Mouse (Mus musculus): Measurements from ENCODE around the gene Fibp. TPM values are rescaled to one million over a fixed set of nuclear protein-coding genes. Genes with fewer than 3 reads are reported as not detected.

Fibp gene
- polyA plus RNA-seq, 1 experiment from 2014 or later: 149 TPM

- no peak overlapping the region for H3K4me3 ChIP-seq
- H3K27me3 ChIP-seq: no peaks in the 10 kb centered on the region
- no peak overlapping the region for H3K27ac ChIP-seq (replicated peaks)
- H3K4me2 ChIP-seq (replicated peaks): no peak overlapping the region
- H3K36me3 ChIP-seq: peaks cover 58% of the 10 kb centered on the region
- no peaks in the 10 kb centered on the region for H3K9me3 ChIP-seq
- peaks cover 18% of the 10 kb centered on the region for H3K4me1 ChIP-seq
- no peak for ATAC-seq (ENCODE audit: low FRiP score, low read depth)
- WGBS: 81% methylated on average over 12 of the region's 12 CpGs
- H3K9ac ChIP-seq (replicated peaks): no peak overlapping the region
These were observed 35.1 kb downstream of the Fibp start for GRCm38 (mm10) chr19:5495353-5496051.

GRCm38 (mm10) chr19:5496052-5496370, 35.6 kb downstream of the Fibp start:
- Histone ChIP-seq H3K4me2 (replicated peaks) (no peak overlapping the region), H3K4me1 (peaks cover 18% of the 10 kb centered on the region), H3K27ac (replicated peaks) (0 out of 2 replicates have a peak overlapping the region, but pooled peaks have one; percentile 17), H3K4me3 (no peak overlapping the region), H3K36me3 (peaks cover 58% of the 10 kb centered on the region), H3K27me3 (no peaks in the 10 kb centered on the region), H3K9ac (replicated peaks) (no peak overlapping the region), H3K9me3 (no peaks in the 10 kb centered on the region)
- WGBS: 87% methylated on average over 16 of the region's 16 CpGs
- ATAC-seq (ENCODE audit: low FRiP score, low read depth): no peak

GRCm38 (mm10) chr19:5500330-5500875, 40.0 kb downstream of the Fibp start:
- Histone ChIP-seq H3K4me2 (replicated peaks) (no peak overlapping the region), H3K27ac (replicated peaks) (no peak overlapping the region), H3K4me3 (no peak overlapping the region), H3K27me3 (no peaks in the 10 kb centered on the region; the same call in 1 of the 2 replicates), H3K4me1 (no peaks in the 10 kb centered on the region), H3K9me3 (no peaks in the 10 kb centered on the region), H3K36me3 (peaks cover 30% of the 10 kb centered on the region), H3K9ac (replicated peaks) (no peak overlapping the region)
- 91% methylated on average over 2 of the region's 2 CpGs for WGBS
- ATAC-seq (ENCODE audit: low FRiP score, low read depth): no peak

GRCm38 (mm10) chr19:5503687-5504086, 43.3 kb downstream of the Fibp start, which contains the start of gene 1700020D05Rik:
1700020D05Rik (minus strand) TSS chr19:5503787.
- no peak for ATAC-seq (ENCODE audit: low FRiP score, low read depth)
- Histone ChIP-seq H3K27ac (replicated peaks) (no peak within 1 kb of the TSS), H3K36me3 (peaks cover 3% of the 10 kb centered on the region; the same call in 1 of the 2 replicates), H3K4me3 (no peak within 1 kb of the TSS), H3K9ac (replicated peaks) (no peak within 1 kb of the TSS), H3K9me3 (0 out of 2 replicates have a peak, but pooled peaks cover 4% of the 10 kb centered on the region), H3K27me3 (no peaks in the 10 kb centered on the region; the same call in 1 of the 2 replicates), H3K4me2 (replicated peaks) (no peak within 1 kb of the TSS), H3K4me1 (no peaks in the 10 kb centered on the region)
- 58% methylated on average over 17 of the region's 17 CpGs for WGBS

GRCm38 (mm10) chr19:5510031-5511026, 49.9 kb downstream of the Fibp start, which contains the start of gene Snx32:
Snx32 (minus strand) TSS chr19:5510538.
- H3K36me3 ChIP-seq: no peaks in the 10 kb centered on the region
- peak within 1 kb of the TSS; percentile 54 for H3K9ac ChIP-seq (replicated peaks)
- H3K27ac ChIP-seq (replicated peaks): peak within 1 kb of the TSS; percentile 66
- H3K4me3 ChIP-seq: peak within 1 kb of the TSS; percentile 50
- H3K4me1 ChIP-seq: peaks cover 21% of the 10 kb centered on the region
- peak within 1 kb of the TSS; percentile 76 for H3K4me2 ChIP-seq (replicated peaks)
- H3K9me3 ChIP-seq: peaks cover 7% of the 10 kb centered on the region; the same call in 1 of the 2 replicates
- no peaks in the 10 kb centered on the region for H3K27me3 ChIP-seq
- ATAC-seq (ENCODE audit: low FRiP score, low read depth): peak; percentile 100
- 4% methylated on average over 47 of the region's 47 CpGs for WGBS

- H3K27ac ChIP-seq (replicated peaks): 0 out of 2 replicates have a peak overlapping the region, but pooled peaks have one; percentile 15
- H3K27me3 ChIP-seq: no peaks in the 10 kb centered on the region
- peaks cover 21% of the 10 kb centered on the region for H3K4me1 ChIP-seq
- peak overlapping the region; percentile 50 for H3K4me3 ChIP-seq
- peak overlapping the region; percentile 54; the same call in 1 of the 2 replicates for H3K9ac ChIP-seq (replicated peaks)
- H3K4me2 ChIP-seq (replicated peaks): peak overlapping the region; percentile 76
- no peaks in the 10 kb centered on the region for H3K36me3 ChIP-seq
- ATAC-seq (ENCODE audit: low FRiP score, low read depth): no peak
- 54% methylated on average over 15 of the region's 15 CpGs for WGBS
- H3K9me3 ChIP-seq: peaks cover 7% of the 10 kb centered on the region; the same call in 1 of the 2 replicates
These were observed 50.7 kb downstream of the Fibp start for GRCm38 (mm10) chr19:5511074-5511632.

GRCm38 (mm10) chr19:5512091-5513004, 51.9 kb downstream of the Fibp start:
- no peak for ATAC-seq (ENCODE audit: low FRiP score, low read depth)
- Histone ChIP-seq H3K9ac (replicated peaks) (no peak overlapping the region), H3K27ac (replicated peaks) (no peak overlapping the region), H3K4me3 (no peak overlapping the region), H3K27me3 (no peaks in the 10 kb centered on the region), H3K4me1 (peaks cover 21% of the 10 kb centered on the region), H3K36me3 (no peaks in the 10 kb centered on the region), H3K4me2 (replicated peaks) (no peak overlapping the region), H3K9me3 (peaks cover 7% of the 10 kb centered on the region; the same call in 1 of the 2 replicates)
- 82% methylated on average over 12 of the region's 12 CpGs for WGBS

- Histone ChIP-seq H3K9ac (replicated peaks) (no peak overlapping the region), H3K27ac (replicated peaks) (no peak overlapping the region), H3K4me3 (no peak overlapping the region), H3K4me1 (peaks cover 21% of the 10 kb centered on the region), H3K9me3 (peaks cover 7% of the 10 kb centered on the region; the same call in 1 of the 2 replicates), H3K4me2 (replicated peaks) (no peak overlapping the region), H3K36me3 (no peaks in the 10 kb centered on the region), H3K27me3 (no peaks in the 10 kb centered on the region)
- ATAC-seq (ENCODE audit: low FRiP score, low read depth): no peak
- WGBS: 92% methylated on average over 3 of the region's 3 CpGs
These were observed 52.6 kb downstream of the Fibp start for GRCm38 (mm10) chr19:5513005-5513349.

All from midbrain, embryonic 12.5 days (tissue).